In the genomic region with DNA sequence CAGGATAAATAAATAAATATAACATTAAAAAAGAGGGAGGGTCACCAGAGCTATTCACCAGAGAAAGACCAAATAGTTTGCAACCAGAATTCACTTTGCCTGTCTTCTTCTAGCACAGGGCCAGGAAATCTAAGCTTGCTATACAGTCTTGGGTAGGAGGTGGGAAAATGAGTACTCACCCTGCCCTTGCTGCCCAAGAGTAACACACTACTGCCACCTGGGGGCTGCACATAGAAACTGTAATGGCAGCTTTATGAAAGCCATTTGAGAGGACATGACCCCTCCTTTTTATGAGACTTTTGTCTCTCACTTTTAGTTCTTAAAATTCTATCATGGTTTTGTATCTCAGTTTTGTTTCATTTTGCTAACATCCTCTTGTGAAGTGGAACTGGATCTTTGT, we compare ENCODE assay signal across 9 mouse cellular contexts. TPM values are rescaled to one million over a fixed set of nuclear protein-coding genes. Genes with fewer than 3 reads are reported as not detected.
DNase-seq lines count a peak whose midpoint lies in the region; ATAC-seq and TF ChIP-seq lines count a peak whose summit lies in the region.
"Had no signal": no experiment of that assay in that cellular context is flagged by ENCODE, and none has a peak within 500 bp of the region (broad histone marks: within the 10 kb centered on the region; RNA-seq: fewer than 3 reads in every experiment).

No protein-coding gene starts in this region.

- in situ Hi-C loops in ES-E14 (cut with MboI; ENCODE audit: low sequenced_read_pairs in 2 of 2, unreplicated experiment in 2 of 2), result loop anchor here (10.0 to 25.0 kb wide), 2 partner anchors 346 to 349 kb away; no protein-coding TSS in a partner anchor

- no peaks in the 10 kb centered on the region for H3K4me1 ChIP-seq in kidney, embryonic 15.5 days
- no peaks in the 10 kb centered on the region for H3K4me1 ChIP-seq in ES-E14 (ENCODE audit: control insufficient read depth in 2 of 2, insufficient read depth in 2 of 2, low read length in 2 of 2, poor library complexity in 1 of 2)
- H3K4me1 ChIP-seq: liver, embryonic 13.5 days had no signal

- H3K9ac ChIP-seq in kidney, embryonic 15.5 days, result no peak overlapping the region
- no peak overlapping the region for H3K9ac ChIP-seq in ES-E14 (ENCODE audit: insufficient read depth, low read depth, low read length, poor library complexity, severe bottlenecking)
- H3K9ac ChIP-seq: liver, embryonic 13.5 days had no signal

- H3K4me3 ChIP-seq in kidney, embryonic 15.5 days (replicated peaks), result no peak overlapping the region
- no peak overlapping the region for H3K4me3 ChIP-seq in ES-E14 (ENCODE audit: insufficient read depth in 1 of 2, low read depth in 1 of 2, low read length in 2 of 2, poor library complexity in 1 of 2, severe bottlenecking in 1 of 2)
- H3K4me3 ChIP-seq: liver, embryonic 13.5 days had no signal

- H3K4me2 ChIP-seq in kidney, embryonic 15.5 days, result no peak overlapping the region
- H3K4me2 ChIP-seq: liver, embryonic 13.5 days had no signal

- peak; percentile 44 for DNase-seq in kidney, adult 18-20 months
- peak; percentile 59 to 62 for DNase-seq in B cell, adult 2 months
- DNase-seq in ES-E14 (ENCODE audit: low read depth, low spot score), result peak; percentile 8
- peak; percentile 24 to 31 for DNase-seq in kidney, adult 8-10 months
- peak; percentile 60 for DNase-seq in naive thymus-derived CD4-positive, alpha-beta T cell, adult 2 months (ENCODE audit: low read depth)
- no peak for DNase-seq in layer of hippocampus, adult 9-10 months (ENCODE audit: low spot score)
- DNase-seq: liver, embryonic 13.5 days had no signal

- H3K36me3 ChIP-seq in kidney, embryonic 15.5 days, result no peaks in the 10 kb centered on the region
- H3K36me3 ChIP-seq in ES-E14 (ENCODE audit: control insufficient read depth, insufficient read depth, low read length, poor library complexity, severe bottlenecking), result no peaks in the 10 kb centered on the region
- H3K36me3 ChIP-seq: liver, embryonic 13.5 days had no signal

- H3K27ac ChIP-seq in kidney, embryonic 15.5 days, result no peak overlapping the region
- no peak overlapping the region for H3K27ac ChIP-seq in ES-E14 (ENCODE audit: insufficient read depth, low read depth, low read length, poor library complexity, severe bottlenecking)
- H3K27ac ChIP-seq: liver, embryonic 13.5 days had no signal

- no peaks in the 10 kb centered on the region for H3K27me3 ChIP-seq in kidney, embryonic 15.5 days
- H3K27me3 ChIP-seq: liver, embryonic 13.5 days had no signal

- H3K9me3 ChIP-seq in kidney, embryonic 15.5 days (replicated peaks), result no peaks in the 10 kb centered on the region
- H3K9me3 ChIP-seq in ES-E14 (ENCODE audit: control insufficient read depth, insufficient read depth, low read depth, low read length), result no peaks in the 10 kb centered on the region
- H3K9me3 ChIP-seq: liver, embryonic 13.5 days had no signal

- no peak for ATAC-seq in kidney, embryonic 15.5 days (replicated peaks; ENCODE audit: low FRiP score)
- peak; percentile 83; the same call in 1 of the 2 replicates for ATAC-seq in common myeloid progenitor, adult 5-6 weeks (replicated peaks; ENCODE audit: low read depth, poor library complexity, severe bottlenecking)

TF ChIP-seq in ES-E14, 5 proteins besides CTCF, POLR2A, EP300 and RAD21:
- TF ChIP-seq HCFC1 (IDR thresholded peaks at IDR 0.05; ENCODE audit: borderline replicate concordance, insufficient read depth, low read length), result no peak
- peak; percentile 54; the same call in 1 of the 2 replicates for TF ChIP-seq ZC3H11A (IDR thresholded peaks at IDR 0.05; ENCODE audit: borderline replicate concordance, low read depth, low read length)

RNA-seq across cellular contexts. Expression of a gene that starts 12.1 kb away (rescaled TPM):
- polyA plus RNA-seq in kidney, embryonic 15.5 days (2015; fragmentation: Nextera tagmentation; extraction: Ambion mirVana), result 5.4 and 7.1 TPM in 2 replicates
- total RNA-seq in ES-E14 (2012; rRNA removed), result 1.3 and 1.6 TPM in 2 replicates
- total RNA-seq in common myeloid progenitor, adult 5-6 weeks (2017), result not detected in 2 replicates
